Mouse (Mus musculus): ENCODE data around the gene Map2k4. TPM values are rescaled to one million over a fixed set of nuclear protein-coding genes. Genes with fewer than 3 reads are reported as not detected.

Gene Map2k4
- total RNA-seq, 2 experiments from 2014 or later, result 54.9 to 56.0 TPM

DNA sequence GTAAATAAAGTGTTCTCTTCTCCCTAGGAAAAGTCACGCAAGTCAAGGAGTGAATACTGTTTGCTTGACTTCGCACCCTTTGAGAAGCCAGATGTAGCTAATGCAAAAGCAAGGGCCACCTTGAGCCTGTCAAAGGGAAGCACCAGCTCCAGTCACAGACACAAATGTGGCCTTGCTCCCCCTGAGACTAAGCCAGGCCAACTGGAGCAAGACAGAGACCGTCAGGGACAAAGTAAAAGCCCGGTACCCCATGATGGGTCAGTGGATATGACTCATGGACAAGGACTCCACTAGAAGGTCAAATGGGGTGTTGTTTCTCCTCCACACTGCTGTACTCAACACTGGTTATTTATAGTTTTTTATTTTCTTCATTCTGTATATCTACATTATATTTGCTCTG, 59.2 kb downstream of the Map2k4 start:
- no peak for DNase-seq
- intact Hi-C loops (cut with DNase I; ENCODE audit: low total_unique reads), result no loop called here

DNA sequence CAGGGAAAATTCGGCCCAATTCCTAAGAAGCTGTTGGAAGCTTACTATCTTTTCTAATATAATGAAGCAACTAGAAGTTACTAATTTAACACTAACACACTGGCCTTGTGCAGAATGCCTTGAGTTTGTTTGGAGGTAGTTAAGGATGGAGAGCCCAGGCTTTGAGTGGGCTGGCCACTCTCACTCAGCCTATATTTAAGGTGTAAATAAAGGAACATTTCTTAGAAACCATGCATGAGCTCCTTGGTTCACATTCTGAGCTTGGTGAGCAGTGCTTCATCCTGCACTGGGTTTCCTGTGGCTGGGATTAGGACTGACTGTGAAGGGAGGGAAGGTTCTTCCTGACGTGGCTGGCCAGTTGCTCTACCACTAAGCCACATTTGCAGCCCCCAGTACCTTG, 64.4 kb downstream of the Map2k4 start:
- DNase-seq, result no peak
- intact Hi-C loops (cut with DNase I; ENCODE audit: low total_unique reads), result no loop called here

DNA sequence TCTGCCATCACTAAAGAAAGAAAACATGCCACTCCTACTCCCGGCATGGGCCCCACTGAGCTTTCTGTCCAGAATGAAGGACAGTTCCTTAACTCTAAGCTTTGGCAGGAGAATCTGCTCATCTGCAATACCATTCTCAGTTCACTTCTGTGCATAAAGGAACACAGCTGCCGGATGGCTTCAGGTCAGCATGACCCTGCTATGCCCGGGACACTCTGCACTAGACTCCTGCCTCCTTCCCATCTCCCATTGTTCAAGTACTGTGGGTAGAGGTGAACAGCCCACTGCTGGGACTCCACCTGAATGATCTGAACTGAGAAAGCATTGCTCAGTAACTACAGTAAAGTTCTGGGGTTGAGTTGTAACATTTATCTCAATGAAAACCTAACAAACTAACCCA, 66.5 kb downstream of the Map2k4 start:
- no peak for DNase-seq
- intact Hi-C loops (cut with DNase I; ENCODE audit: low total_unique reads), result no loop called here

DNA sequence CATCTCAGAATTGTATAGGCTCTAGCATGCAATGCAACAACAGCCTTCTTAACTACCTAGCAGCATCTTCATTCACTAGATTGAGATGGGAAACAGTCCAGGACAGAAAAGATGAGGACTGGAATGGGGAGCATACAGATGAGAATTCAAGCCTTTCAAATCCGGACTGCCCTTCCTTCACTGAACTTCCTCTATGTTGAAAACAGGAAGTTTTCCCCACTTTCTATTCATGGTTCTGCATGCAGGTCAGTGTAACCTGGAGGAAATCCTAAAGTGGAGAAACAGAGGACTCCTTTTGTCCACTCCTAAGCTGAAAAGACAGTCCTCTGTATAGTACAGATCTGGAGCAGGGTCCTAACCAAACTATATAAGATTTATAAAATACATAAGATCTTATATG, 68.1 kb downstream of the Map2k4 start:
- DNase-seq, result no peak
- intact Hi-C loops (cut with DNase I; ENCODE audit: low total_unique reads), result no loop called here

DNA sequence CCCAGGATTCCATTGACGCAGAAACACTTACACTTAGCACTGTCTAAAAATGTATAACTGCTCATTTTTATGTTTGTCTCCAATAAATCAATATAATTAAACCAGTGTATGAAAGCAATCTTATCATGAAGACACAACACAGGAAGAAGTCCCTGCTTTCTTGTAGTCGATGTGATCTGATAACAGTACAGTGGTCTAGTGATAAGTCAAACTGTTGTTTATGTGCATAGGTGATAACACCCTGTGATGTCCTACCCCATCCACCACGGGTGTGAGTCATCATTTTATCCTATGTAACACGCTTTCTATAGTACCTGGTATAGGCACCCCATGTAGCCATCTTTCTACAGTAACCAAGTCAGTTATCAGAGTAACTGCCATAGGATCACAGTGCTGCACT, 74.3 kb downstream of the Map2k4 start:
- no peak for DNase-seq
- intact Hi-C loops (cut with DNase I; ENCODE audit: low total_unique reads), result no loop called here

GRCm38 (mm10) chr11:65712754-65713306, 75.3 kb downstream of the Map2k4 start:
- DNase-seq, result no peak
- intact Hi-C loops (cut with DNase I; ENCODE audit: low total_unique reads), result no loop called here

GRCm38 (mm10) chr11:65706784-65707183, 81.3 kb downstream of the Map2k4 start:
- DNase-seq, result no peak
- intact Hi-C loops (cut with DNase I; ENCODE audit: low total_unique reads), result no loop called here

DNA sequence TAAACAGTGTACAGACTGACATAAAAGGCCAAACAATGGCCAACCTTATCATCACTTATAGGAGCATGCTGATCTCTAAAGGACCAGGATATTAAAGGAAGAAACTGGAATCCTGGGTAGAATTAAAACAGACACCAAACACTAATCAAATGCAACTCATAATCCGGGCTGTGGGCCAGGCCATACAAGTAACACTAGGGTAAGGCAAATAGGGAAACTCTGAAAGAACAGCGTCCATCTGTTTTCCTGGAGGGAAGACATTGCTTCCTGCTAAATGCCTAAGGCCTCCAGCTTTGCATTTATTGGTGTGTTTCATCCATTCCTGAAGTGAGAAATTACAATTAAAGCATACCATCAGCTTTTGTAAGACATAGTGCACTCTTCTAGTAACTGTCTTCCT, 81.9 kb downstream of the Map2k4 start:
- intact Hi-C loops (cut with DNase I; ENCODE audit: low total_unique reads), result no loop called here
- no peak for DNase-seq

DNA sequence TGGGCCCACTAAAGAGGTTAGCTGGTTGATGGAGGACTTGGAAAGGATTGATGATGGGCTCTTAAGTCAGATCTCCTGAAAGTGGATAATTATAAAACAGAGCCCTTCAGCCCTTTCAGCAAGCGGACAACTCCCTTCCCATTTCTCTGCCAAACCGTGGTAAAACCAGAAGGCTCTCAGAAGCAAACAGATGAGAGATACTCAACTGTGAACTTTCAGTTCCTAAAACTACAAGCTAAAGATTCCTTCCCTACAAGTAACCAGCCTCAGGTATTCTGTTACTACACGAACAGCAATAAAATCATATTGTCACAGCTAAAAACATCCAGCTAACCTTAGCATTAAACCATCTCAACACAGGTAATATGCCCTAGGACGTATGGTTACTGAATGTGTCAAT, 83.2 kb downstream of the Map2k4 start:
- intact Hi-C loops (cut with DNase I; ENCODE audit: low total_unique reads), result no loop called here
- no peak for DNase-seq

DNA sequence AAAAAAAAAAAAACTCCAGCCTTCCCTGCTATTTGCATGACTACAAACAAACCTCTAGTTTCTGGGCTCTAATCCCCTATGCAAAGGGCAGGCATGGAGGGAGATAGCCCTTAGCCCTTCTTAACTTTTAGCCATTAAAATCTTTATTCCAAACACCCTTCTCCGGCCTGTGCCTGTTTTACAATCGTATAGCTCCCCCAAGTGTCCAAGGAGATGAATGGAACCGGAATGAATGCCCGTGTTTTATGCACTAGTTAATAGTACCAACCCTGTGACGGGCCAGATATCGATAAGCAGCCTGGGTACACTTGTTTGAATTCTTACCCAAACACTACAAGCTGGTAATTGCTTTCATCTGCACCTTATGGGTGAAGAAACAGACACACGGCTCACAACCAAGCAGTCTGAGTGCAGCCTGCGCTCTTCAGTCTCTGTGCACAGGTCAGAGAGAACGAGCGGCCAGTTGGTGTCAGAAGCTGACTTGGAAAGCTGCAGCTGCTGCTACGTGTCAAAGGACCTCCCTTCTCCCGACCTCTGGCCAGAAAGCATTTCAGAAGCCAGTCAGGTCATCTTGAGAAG, 109.2 kb downstream of the Map2k4 start:
- no peak for DNase-seq
- intact Hi-C loops (cut with DNase I; ENCODE audit: low total_unique reads), result loop anchor here (5.0 kb wide), 1 partner anchor 482 kb away; no protein-coding TSS in a partner anchor

- intact Hi-C loops (cut with DNase I; ENCODE audit: low total_unique reads), result no loop called here
- no peak for DNase-seq
Observed at GRCm38 (mm10) chr11:65667348-65667969, 120.6 kb downstream of the Map2k4 start.

DNA sequence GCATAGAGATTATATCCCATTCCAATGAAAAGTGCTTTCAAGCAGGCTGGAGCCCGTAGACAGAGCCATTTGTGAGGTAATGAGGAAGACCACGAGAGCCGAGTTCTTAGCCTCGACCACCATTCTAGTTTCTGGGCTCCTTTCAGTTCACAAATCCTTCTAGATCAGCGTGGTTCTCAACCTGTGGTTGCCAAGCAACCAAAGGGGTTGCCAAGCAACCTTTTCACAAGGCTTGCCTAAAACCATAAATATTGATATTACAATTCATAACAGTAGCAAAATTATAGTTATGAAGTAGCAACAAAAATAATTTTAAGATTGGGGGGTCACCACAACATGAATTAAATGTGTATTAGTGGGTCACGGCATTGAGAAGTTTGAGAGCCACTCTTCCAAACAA, 123.2 kb downstream of the Map2k4 start:
- DNase-seq, result no peak
- intact Hi-C loops (cut with DNase I; ENCODE audit: low total_unique reads), result no loop called here

DNA sequence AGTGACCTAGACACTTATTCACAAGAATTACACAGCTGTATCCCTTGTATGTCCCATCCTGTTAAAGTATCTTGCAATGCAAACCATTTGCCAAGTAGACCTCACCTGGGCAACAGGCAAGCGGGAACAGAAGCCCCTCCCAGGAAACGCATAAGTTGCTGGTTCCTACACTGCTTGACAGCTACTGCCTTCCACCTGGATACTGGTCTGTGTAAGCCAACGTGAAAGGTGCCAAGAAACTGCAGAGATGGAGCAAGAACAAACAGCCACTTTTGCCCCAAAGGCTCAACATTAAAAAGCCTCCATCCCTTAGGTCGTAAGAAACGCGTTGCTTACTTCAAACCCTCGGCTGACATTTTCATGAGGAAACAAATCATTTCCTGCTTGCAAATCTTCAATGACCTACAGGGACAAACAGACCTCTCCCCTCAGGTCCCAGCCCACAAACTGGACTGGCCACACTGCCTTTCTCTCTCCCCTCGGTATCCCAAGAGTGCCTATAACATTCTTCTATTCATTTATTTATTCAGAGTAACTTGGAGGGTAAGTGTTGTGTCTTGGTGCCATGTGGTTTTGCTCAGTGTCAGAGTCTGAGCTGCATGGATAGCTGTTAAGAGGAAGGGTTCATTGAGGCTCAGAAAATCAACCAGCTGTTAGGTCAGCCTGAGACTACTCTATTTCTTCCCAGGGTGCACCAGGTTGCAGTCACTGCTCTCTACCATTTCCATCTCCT, 126.1 kb downstream of the Map2k4 start:
- no peak for DNase-seq
- intact Hi-C loops (cut with DNase I; ENCODE audit: low total_unique reads), result no loop called here

DNA sequence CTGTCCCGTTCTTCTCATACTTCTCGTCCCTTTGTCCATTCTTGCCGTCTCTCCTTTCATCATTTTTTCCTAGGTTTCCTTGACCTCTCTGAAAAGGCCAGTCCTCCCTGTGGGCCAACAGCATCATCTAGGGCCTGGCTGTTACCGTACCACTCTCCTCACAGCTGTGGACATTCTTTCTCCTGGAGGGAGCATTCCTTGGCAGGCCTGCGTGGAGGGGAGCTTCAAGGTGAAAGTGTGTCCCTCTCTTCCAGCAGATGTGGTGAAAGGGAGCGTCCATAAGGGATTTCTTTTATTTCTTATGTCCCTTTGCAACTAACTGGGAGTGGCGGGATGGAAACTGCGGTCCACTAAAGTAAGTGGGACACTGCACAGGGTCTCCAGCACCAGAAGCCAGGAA, 134.2 kb downstream of the Map2k4 start:
- intact Hi-C loops (cut with DNase I; ENCODE audit: low total_unique reads), result no loop called here
- no peak for DNase-seq

- DNase-seq, result no peak
- intact Hi-C loops (cut with DNase I; ENCODE audit: low total_unique reads), result no loop called here
Observed at GRCm38 (mm10) chr11:65651426-65651825, 136.7 kb downstream of the Map2k4 start.

- intact Hi-C loops (cut with DNase I; ENCODE audit: low total_unique reads), result no loop called here
- no peak for DNase-seq
Observed at GRCm38 (mm10) chr11:65649956-65650715, 138.0 kb downstream of the Map2k4 start.

GRCm38 (mm10) chr11:65649469-65649868, 138.6 kb downstream of the Map2k4 start:
- no peak for DNase-seq
- intact Hi-C loops (cut with DNase I; ENCODE audit: low total_unique reads), result no loop called here

- DNase-seq, result no peak
- intact Hi-C loops (cut with DNase I; ENCODE audit: low total_unique reads), result no loop called here
Observed at GRCm38 (mm10) chr11:65646314-65646713, 141.8 kb downstream of the Map2k4 start.

DNA sequence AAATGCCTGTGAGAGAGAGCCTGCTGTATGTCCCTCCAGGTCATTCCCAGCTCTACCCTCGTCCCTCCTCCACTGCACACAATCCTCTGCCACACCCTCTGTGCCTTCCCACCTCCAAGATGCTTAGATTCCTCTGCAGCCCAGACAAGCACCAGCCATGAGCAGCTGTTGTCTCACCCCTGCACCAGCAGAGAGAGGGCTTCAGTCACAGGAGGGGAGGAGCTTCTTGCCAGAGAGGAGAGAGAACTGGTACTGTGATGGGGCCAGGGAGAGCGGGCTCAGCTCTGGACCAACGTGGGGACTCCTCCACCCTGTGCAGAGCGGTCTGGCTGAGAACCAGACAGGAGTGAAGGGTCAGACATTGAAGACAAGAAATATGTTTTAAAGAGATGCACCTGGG, 143.6 kb downstream of the Map2k4 start:
- DNase-seq, result no peak
- intact Hi-C loops (cut with DNase I; ENCODE audit: low total_unique reads), result no loop called here

DNA sequence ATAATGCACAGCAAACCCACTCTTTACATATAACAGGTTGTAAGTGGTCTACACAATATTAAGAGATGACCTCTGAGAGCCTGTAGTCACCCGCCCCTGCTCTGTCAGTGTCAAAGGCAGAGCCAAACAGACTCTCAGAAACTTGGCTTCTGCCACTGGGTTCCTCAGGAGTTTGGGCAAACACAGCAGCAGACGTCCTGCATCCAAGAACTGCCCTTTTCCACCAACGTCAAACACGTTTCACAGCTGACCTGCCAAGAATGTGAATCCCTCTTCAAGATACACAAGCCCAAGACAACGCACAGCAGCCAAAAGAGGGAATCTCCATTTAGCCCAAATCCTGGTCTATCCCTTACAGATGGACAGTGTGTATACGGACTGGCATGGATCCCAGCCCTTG, 147.8 kb downstream of the Map2k4 start:
- intact Hi-C loops (cut with DNase I; ENCODE audit: low total_unique reads), result no loop called here
- no peak for DNase-seq
